Mouse (Mus musculus): ENCODE measurements at regions not wholly inside any gene's neighbourhood (a gene's known extent, or its start where the extent isn't known, plus 50 kb on each side); places are given as distances from the start of the nearest gene placed in this dataset.

DNA sequence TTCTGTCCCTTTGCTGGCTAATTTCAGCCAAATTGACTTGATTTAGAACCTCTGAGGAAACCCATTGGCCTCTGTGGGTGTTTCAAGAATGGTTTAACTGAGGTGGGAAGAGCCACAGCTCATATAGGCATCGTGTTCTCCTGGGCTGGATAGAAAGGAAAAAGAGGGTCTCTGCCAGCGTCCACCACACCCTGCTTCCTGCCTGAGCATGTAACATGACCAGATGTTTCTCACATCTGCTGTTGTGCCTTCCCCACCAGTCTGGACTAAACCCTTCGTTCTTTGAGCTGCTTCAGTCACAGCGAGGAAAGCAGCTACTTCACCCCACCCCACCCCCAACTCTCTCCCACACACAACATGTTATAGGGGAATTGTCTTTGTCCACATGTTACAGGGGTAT, 366.3 kb upstream of the Trib2 start:
- WGBS = 52% methylated on average over 4 of the region's 4 CpGs
- Histone ChIP-seq H3K27me3 (ENCODE audit: control insufficient read depth, insufficient read depth, low read length) (no peaks in the 10 kb centered on the region), H3K4me1 (ENCODE audit: control insufficient read depth, insufficient read depth, low read length) (no peaks in the 10 kb centered on the region)

DNA sequence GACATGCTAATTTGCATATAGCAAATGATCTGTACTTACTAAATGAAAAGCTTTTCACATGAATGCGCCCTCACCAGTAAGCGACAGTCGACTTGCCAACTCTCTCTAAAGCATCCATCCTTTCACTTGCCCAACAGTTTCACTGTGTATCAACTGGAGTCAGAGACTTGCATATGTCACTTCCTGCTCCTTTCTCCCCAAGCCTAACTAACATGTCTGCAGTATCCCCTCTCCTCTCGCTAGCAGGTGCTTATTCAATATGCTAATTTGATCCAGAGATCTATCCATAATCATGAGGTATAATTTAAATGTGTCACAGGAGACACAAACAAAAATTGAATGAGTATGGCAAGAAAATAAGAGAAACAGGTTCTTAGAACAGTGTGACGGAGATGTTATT, 364.9 kb upstream of the Trib2 start:
- Histone ChIP-seq H3K27me3 (ENCODE audit: control insufficient read depth, insufficient read depth, low read length) (no peaks in the 10 kb centered on the region), H3K27ac (ENCODE audit: low read depth, low read length) (no peak overlapping the region), H3K9me3 (ENCODE audit: control insufficient read depth, low read length) (no peaks in the 10 kb centered on the region), H3K9ac (ENCODE audit: low read length) (no peak overlapping the region), H3K4me3 (ENCODE audit: low read depth, low read length) (no peak overlapping the region), H3K4me1 (ENCODE audit: control insufficient read depth, insufficient read depth, low read length) (no peaks in the 10 kb centered on the region), H3K36me3 (ENCODE audit: control insufficient read depth, insufficient read depth, low read length) (no peaks in the 10 kb centered on the region), H3K4me2 (ENCODE audit: low read depth) (no peak overlapping the region)
- 78% methylated on average over 5 of the region's 5 CpGs for WGBS
- DNase-seq (ENCODE audit: low spot score) = no peak
- no peak for ATAC-seq (ENCODE audit: insufficient read depth, low FRiP score, low TSS enrichment)

More for the DNA sequence above, 366.3 kb upstream of the Trib2 start:
- Histone ChIP-seq H3K36me3 (ENCODE audit: control insufficient read depth, insufficient read depth, low read length) (no peaks in the 10 kb centered on the region), H3K9me3 (ENCODE audit: control insufficient read depth, low read length) (no peaks in the 10 kb centered on the region), H3K4me2 (ENCODE audit: low read depth) (no peak overlapping the region), H3K9ac (ENCODE audit: low read length) (no peak overlapping the region), H3K4me3 (ENCODE audit: low read depth, low read length) (no peak overlapping the region), H3K27ac (ENCODE audit: low read depth, low read length) (no peak overlapping the region)
- ATAC-seq (ENCODE audit: insufficient read depth, low FRiP score, low TSS enrichment) (no peak), DNase-seq (ENCODE audit: low spot score) (no peak)

DNA sequence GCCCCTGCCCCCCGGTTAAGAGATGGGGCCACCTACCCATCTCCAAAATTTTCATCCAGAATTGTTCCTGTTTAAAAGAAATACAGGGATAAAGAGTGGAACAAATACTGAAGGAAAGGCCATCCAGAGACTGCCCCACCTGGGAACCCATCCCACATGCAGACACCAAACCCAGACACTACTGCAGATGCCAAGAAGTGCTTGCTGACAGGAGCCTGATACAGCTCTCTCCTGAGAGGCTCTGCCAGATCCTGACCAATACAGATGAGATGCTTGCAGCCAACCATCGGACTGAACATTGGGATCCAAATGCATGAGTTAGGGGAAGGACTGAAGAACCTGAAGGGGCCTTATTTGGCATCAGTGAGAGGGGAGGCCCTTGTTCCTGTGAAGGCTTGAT, 363.2 kb upstream of the Trib2 start:
- no peaks in the 10 kb centered on the region for H3K27me3 ChIP-seq (ENCODE audit: control insufficient read depth, insufficient read depth, low read length)
- no peak overlapping the region for H3K4me3 ChIP-seq (ENCODE audit: low read depth, low read length)
- H3K27ac ChIP-seq (ENCODE audit: low read depth, low read length) = no peak overlapping the region
- H3K9me3 ChIP-seq (ENCODE audit: control insufficient read depth, low read length) = no peaks in the 10 kb centered on the region
- H3K36me3 ChIP-seq (ENCODE audit: control insufficient read depth, insufficient read depth, low read length) = no peaks in the 10 kb centered on the region
- no peaks in the 10 kb centered on the region for H3K4me1 ChIP-seq (ENCODE audit: control insufficient read depth, insufficient read depth, low read length)
- DNase-seq (ENCODE audit: low spot score) (no peak), ATAC-seq (ENCODE audit: insufficient read depth, low FRiP score, low TSS enrichment) (no peak)
- WGBS = 87% methylated on average over 2 of the region's 2 CpGs
- H3K9ac ChIP-seq (ENCODE audit: low read length) = no peak overlapping the region
- H3K4me2 ChIP-seq (ENCODE audit: low read depth) = no peak overlapping the region

DNA sequence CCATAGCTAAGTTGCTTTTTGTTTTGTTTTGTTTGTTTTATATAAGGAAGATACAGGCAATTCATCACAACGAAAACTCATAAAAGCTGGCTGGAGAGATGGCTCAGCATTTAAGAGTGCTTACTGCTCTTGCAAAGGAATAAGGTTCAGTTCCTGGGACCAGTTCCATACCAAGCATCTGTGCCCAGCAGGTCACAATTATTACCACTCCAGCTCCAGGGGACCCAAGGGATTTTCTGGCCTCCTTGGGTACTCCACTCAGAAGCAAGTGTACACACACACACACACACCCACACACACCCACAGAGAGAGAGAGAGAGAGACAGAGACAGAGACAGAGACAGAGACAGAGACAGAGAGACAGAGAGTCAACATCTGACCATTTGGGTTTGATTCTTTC, 359.6 kb upstream of the Trib2 start:
- Histone ChIP-seq H3K4me1 (ENCODE audit: control insufficient read depth, insufficient read depth, low read length) (no peaks in the 10 kb centered on the region), H3K9ac (ENCODE audit: low read length) (no peak overlapping the region), H3K9me3 (ENCODE audit: control insufficient read depth, low read length) (no peaks in the 10 kb centered on the region), H3K27me3 (ENCODE audit: control insufficient read depth, insufficient read depth, low read length) (no peaks in the 10 kb centered on the region), H3K4me3 (ENCODE audit: low read depth, low read length) (no peak overlapping the region), H3K36me3 (ENCODE audit: control insufficient read depth, insufficient read depth, low read length) (no peaks in the 10 kb centered on the region), H3K27ac (ENCODE audit: low read depth, low read length) (no peak overlapping the region), H3K4me2 (ENCODE audit: low read depth) (no peak overlapping the region)
- ATAC-seq (ENCODE audit: insufficient read depth, low FRiP score, low TSS enrichment) (no peak), DNase-seq (ENCODE audit: low spot score) (no peak)
- WGBS = 89% methylated on average over 1 of the region's 1 CpGs

DNA sequence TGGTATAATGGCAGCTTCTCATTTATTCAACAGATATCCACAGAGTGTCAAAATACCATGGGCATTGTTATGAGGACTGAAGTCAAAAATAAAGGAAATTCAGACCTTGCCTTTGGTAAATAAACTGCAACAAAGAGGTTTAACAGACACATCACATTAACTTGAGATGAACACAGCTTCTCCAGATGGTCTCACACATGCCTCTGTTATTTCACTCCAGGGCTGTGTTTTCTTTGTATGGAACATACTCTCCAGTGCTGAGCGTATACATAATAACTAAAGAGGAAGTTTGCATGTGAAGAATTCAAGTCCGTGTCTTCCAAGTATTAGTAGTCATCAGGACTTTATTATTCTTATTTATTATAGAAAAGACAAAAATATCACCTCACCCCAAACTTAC, 355.5 kb upstream of the Trib2 start:
- no peaks in the 10 kb centered on the region for H3K27me3 ChIP-seq (ENCODE audit: control insufficient read depth, insufficient read depth, low read length)
- no peak for ATAC-seq (ENCODE audit: insufficient read depth, low FRiP score, low TSS enrichment)
- 58% methylated on average over 2 of the region's 2 CpGs for WGBS

DNA sequence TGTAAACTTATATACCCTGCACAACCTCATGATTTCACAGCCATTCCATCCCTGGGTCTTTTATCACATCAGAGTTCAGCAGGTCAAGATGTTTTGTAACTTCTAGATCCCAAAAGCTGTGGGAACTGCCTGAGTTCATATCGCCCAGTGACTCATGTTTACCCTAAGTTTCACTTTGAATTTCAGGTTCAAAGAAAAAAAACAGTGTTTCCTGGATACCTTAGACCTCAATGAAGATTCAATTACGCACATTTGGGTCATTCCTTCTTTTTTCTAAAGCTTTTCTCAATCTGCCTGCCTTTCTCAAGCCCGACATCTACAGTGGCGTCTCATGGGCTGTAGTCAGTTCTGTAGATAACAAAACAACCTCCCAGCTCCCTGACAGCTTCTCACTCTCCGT, 354.9 kb upstream of the Trib2 start:
- H3K27me3 ChIP-seq (ENCODE audit: control insufficient read depth, insufficient read depth, low read length) = no peaks in the 10 kb centered on the region
- DNase-seq (ENCODE audit: low spot score) = no peak
- H3K4me3 ChIP-seq (ENCODE audit: low read depth, low read length) = no peak overlapping the region
- no peaks in the 10 kb centered on the region for H3K36me3 ChIP-seq (ENCODE audit: control insufficient read depth, insufficient read depth, low read length)
- H3K27ac ChIP-seq (ENCODE audit: low read depth, low read length) = no peak overlapping the region
- WGBS = 65% methylated on average over 5 of the region's 5 CpGs
- no peaks in the 10 kb centered on the region for H3K9me3 ChIP-seq (ENCODE audit: control insufficient read depth, low read length)
- no peak overlapping the region for H3K4me2 ChIP-seq (ENCODE audit: low read depth)
- H3K4me1 ChIP-seq (ENCODE audit: control insufficient read depth, insufficient read depth, low read length) = no peaks in the 10 kb centered on the region
- ATAC-seq (ENCODE audit: insufficient read depth, low FRiP score, low TSS enrichment) = no peak
- H3K9ac ChIP-seq (ENCODE audit: low read length) = no peak overlapping the region

More for the DNA sequence above, 355.5 kb upstream of the Trib2 start:
- no peak for DNase-seq (ENCODE audit: low spot score)
- Histone ChIP-seq H3K27ac (ENCODE audit: low read depth, low read length) (no peak overlapping the region), H3K4me2 (ENCODE audit: low read depth) (no peak overlapping the region), H3K4me3 (ENCODE audit: low read depth, low read length) (no peak overlapping the region), H3K4me1 (ENCODE audit: control insufficient read depth, insufficient read depth, low read length) (no peaks in the 10 kb centered on the region), H3K36me3 (ENCODE audit: control insufficient read depth, insufficient read depth, low read length) (no peaks in the 10 kb centered on the region), H3K9me3 (ENCODE audit: control insufficient read depth, low read length) (no peaks in the 10 kb centered on the region), H3K9ac (ENCODE audit: low read length) (no peak overlapping the region)

DNA sequence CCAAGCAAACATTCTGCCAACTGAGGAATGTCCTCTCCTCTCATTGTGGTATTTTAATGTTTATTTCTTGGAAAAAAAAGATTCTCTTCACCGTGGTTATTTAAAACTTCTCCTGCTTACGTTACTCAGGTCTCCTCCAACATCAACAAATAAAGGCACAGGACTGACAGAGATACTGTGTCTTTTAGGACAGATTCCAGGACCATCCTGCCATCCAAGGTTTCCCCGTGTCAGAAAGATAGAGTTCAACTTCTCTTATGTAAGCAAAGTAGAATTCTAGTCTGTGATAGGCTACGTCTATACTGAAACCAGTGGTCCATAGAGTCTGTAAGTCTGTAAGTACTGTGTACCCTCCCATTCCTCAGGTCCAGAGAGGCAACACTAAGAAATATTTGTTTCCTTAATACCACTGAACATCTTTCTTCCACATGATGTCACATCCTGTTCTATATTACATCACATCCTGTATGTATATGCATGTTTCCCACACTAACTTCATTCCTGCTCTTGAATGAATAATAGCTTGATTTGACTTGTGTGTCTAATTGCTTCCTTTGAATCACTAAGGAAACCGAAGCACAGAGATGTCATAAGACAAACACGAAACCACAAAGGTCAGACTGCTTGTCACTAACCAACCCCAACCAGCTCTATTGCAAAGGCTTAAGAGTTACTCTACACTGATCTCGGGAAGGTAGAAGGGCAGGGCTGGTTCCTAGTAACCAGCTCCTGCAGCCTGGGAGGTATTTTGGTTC, 353.2 kb upstream of the Trib2 start:
- Histone ChIP-seq H3K4me2 (ENCODE audit: low read depth) (no peak overlapping the region), H3K27me3 (ENCODE audit: control insufficient read depth, insufficient read depth, low read length) (no peaks in the 10 kb centered on the region), H3K9me3 (ENCODE audit: control insufficient read depth, low read length) (no peaks in the 10 kb centered on the region), H3K4me1 (ENCODE audit: control insufficient read depth, insufficient read depth, low read length) (no peaks in the 10 kb centered on the region), H3K36me3 (ENCODE audit: control insufficient read depth, insufficient read depth, low read length) (no peaks in the 10 kb centered on the region), H3K4me3 (ENCODE audit: low read depth, low read length) (no peak overlapping the region), H3K27ac (ENCODE audit: low read depth, low read length) (no peak overlapping the region), H3K9ac (ENCODE audit: low read length) (no peak overlapping the region)
- 80% methylated on average over 7 of the region's 7 CpGs for WGBS
- ATAC-seq (ENCODE audit: insufficient read depth, low FRiP score, low TSS enrichment) = no peak
- no peak for DNase-seq (ENCODE audit: low spot score)

DNA sequence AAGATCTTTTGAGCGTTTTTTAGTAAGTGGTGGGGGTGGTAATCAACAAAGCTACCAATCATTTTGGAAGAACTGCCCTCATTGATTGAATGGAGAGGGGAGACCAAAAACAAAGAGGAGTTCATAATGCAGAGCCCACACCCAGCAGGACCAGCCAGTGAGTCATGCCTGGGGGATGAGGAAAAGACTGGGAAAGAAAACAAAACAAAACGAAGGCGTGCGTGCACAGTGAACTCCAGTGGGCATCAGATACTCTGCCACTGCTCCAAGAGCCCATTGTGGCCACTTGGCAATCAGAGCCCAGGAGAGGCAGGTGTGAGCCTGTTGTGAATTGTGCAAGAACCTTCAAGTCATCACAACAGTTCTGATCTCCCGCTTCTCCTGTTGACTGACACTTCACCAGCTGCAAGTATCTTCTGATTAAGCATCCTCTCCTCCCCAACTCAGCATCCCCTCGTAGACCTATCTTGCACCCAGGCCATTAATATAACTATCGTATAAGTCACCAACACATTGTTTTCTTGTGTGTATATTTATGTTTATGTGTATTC, 351.1 kb upstream of the Trib2 start:
- DNase-seq (ENCODE audit: low spot score) (no peak), ATAC-seq (ENCODE audit: insufficient read depth, low FRiP score, low TSS enrichment) (no peak)
- H3K27me3 ChIP-seq (ENCODE audit: control insufficient read depth, insufficient read depth, low read length) = no peaks in the 10 kb centered on the region
- H3K4me2 ChIP-seq (ENCODE audit: low read depth) = no peak overlapping the region
- no peaks in the 10 kb centered on the region for H3K4me1 ChIP-seq (ENCODE audit: control insufficient read depth, insufficient read depth, low read length)
- no peaks in the 10 kb centered on the region for H3K36me3 ChIP-seq (ENCODE audit: control insufficient read depth, insufficient read depth, low read length)
- H3K9ac ChIP-seq (ENCODE audit: low read length) = no peak overlapping the region
- no peak overlapping the region for H3K27ac ChIP-seq (ENCODE audit: low read depth, low read length)
- H3K4me3 ChIP-seq (ENCODE audit: low read depth, low read length) = no peak overlapping the region
- no peaks in the 10 kb centered on the region for H3K9me3 ChIP-seq (ENCODE audit: control insufficient read depth, low read length)
- 72% methylated on average over 7 of the region's 7 CpGs for WGBS

DNA sequence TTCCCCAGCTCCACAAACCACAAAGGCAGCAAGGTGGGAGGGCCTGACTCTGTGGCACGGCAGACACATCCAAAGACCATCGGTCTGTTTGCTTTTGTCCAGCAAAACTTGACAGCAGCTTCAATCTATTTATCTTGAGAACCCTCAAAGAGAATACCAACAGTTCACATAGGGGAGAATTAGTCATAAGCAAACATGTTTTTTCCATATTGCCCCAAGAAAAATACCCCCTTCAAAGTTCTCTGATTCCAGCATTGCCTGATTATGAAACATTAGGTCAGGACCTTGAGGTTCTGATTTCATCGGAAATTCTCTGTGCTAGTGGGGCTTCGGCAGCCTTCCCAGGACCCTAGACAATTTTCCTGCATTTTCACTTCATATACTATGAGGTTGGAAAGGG, 348.4 kb upstream of the Trib2 start:
- Histone ChIP-seq H3K9ac (ENCODE audit: low read length) (no peak overlapping the region), H3K27ac (ENCODE audit: low read depth, low read length) (no peak overlapping the region), H3K4me2 (ENCODE audit: low read depth) (no peak overlapping the region), H3K27me3 (ENCODE audit: control insufficient read depth, insufficient read depth, low read length) (no peaks in the 10 kb centered on the region), H3K4me1 (ENCODE audit: control insufficient read depth, insufficient read depth, low read length) (no peaks in the 10 kb centered on the region), H3K9me3 (ENCODE audit: control insufficient read depth, low read length) (no peaks in the 10 kb centered on the region), H3K36me3 (ENCODE audit: control insufficient read depth, insufficient read depth, low read length) (no peaks in the 10 kb centered on the region), H3K4me3 (ENCODE audit: low read depth, low read length) (no peak overlapping the region)
- DNase-seq (ENCODE audit: low spot score) = no peak
- ATAC-seq (ENCODE audit: insufficient read depth, low FRiP score, low TSS enrichment) = no peak
- 70% methylated on average over 4 of the region's 4 CpGs for WGBS

Measured in neural tube, embryonic 11.5 days (tissue).